Mouse (Mus musculus) hindbrain, embryonic 14.5 days (tissue): ENCODE results near the gene Smarca2. TPM values are rescaled to one million over a fixed set of nuclear protein-coding genes. Genes with fewer than 3 reads are reported as not detected.

Experiments used
- ATAC-seq: fragments of 200-750 bp; cut with Nextera tagmentation; 2 replicates; pipeline ENCODE4 v1.8.0; 2017; ENCODE audit warnings: moderate number of reproducible peaks, mild to moderate bottlenecking, moderate TSS enrichment, moderate library complexity; ENCODE audit not compliant: low FRiP score
- DNase-seq: peaks from one replicate; pipeline ENCODE4 v3.0.0-alpha.2; 2015; ENCODE audit warnings: low spot score
- H3K27ac ChIP-seq: fragments of 300-500 bp; sonication (generic); 2 replicates; pipeline ENCODE4 v1.5.1; 2014; ENCODE audit warnings: mild to moderate bottlenecking, moderate library complexity
- H3K27me3 ChIP-seq: fragments of 300-500 bp; sonication (generic); 2 replicates; pipeline ENCODE4 v1.6.1; 2014; ENCODE audit warnings: mild to moderate bottlenecking, low read length, mixed read lengths; ENCODE audit not compliant: control insufficient read depth, insufficient read depth
- H3K36me3 ChIP-seq: fragments of 300-500 bp; sonication (generic); replicated peaks from 2 replicates; pipeline ENCODE4 v1.6.1; 2014; ENCODE audit not compliant: control insufficient read depth, insufficient read depth
- H3K4me1 ChIP-seq: fragments of 300-500 bp; sonication (generic); replicated peaks from 2 replicates; pipeline ENCODE4 v1.6.1; 2014; ENCODE audit warnings: antibody characterized with exemption, low read length, mixed read lengths; ENCODE audit not compliant: control insufficient read depth, insufficient read depth
- H3K4me2 ChIP-seq: fragments of 300-500 bp; sonication (generic); replicated peaks from 2 replicates; pipeline ENCODE4 v1.6.1; 2014; ENCODE audit warnings: mild to moderate bottlenecking, moderate library complexity
- H3K4me3 ChIP-seq: fragments of 300-500 bp; sonication (generic); replicated peaks from 2 replicates; pipeline ENCODE4 v1.5.1; 2014; ENCODE audit warnings: mild to moderate bottlenecking, low read length
- H3K9ac ChIP-seq: fragments of 300-500 bp; sonication (generic); 2 replicates; pipeline ENCODE4 v1.6.1; 2014
- H3K9me3 ChIP-seq: fragments of 300-500 bp; sonication (generic); 2 replicates; pipeline ENCODE4 v1.6.1; 2016; ENCODE audit warnings: low read length; ENCODE audit not compliant: control insufficient read depth
- WGBS: fragments of 180-500 bp; shearing (Covaris S2); extraction: QIAGEN DNeasy Blood & Tissue Kit; methylation state at CpG from one replicate; pipeline ENCODE4 v1.1.7; 2014; 5-methylcytosine and 5-hydroxymethylcytosine counted together
- polyA plus RNA-seq: library from polyadenylated mRNA; unstranded; fragments of >200 nt; fragmentation: Nextera tagmentation; extraction: Ambion mirVana; gene quantifications from 2 replicates; pipeline ENCODE4 v1.2.1, GENCODE M21; 2014

The Smarca2 gene
- 89.5 and 90.7 TPM in 2 replicates for polyA plus RNA-seq

DNA sequence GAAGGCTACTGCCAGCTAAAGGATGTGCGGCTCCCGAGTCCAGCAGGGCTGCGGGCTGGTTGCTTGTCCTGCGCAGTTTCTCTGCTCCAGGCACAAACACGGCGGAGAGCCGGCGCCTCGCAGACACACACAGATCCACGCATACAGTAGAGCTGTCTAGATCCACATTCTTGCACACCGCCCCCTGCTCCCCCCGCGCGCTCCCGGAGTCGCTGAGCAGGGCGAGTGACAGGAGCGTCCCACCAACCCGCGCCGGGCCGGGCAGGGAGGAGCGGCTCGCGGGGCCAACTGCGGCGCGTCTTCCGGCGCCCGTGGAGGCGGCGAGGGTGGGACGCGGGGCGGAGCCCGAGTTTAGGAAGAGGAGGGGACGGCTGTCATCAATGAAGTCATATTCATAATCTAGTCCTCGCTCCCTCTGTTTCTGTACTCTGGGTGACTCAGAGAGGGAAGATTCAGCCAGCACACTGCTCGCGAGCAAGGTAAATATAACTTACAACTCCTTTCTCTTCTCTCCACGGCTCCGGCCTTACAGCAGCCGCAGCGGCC, at the start of gene Smarca2:
TSS of gene Smarca2 (plus strand) at position 296 of the 546 bp plus-strand sequence.
- H3K9me3 ChIP-seq: no peaks in the 10 kb centered on the region
- DNase-seq: peak; percentile 91
- under 1% methylated on average over 45 of the region's 45 CpGs for WGBS
- ATAC-seq: peak; percentile 98
- no peaks in the 10 kb centered on the region for H3K36me3 ChIP-seq
- H3K27me3 ChIP-seq: peaks cover 31% of the 10 kb centered on the region
- H3K4me1 ChIP-seq: peaks cover 16% of the 10 kb centered on the region
- peak within 1 kb of the TSS; percentile 77 for H3K27ac ChIP-seq
- peak within 1 kb of the TSS; percentile 98 for H3K4me2 ChIP-seq
- peak within 1 kb of the TSS; percentile 71 for H3K9ac ChIP-seq
- peak within 1 kb of the TSS; percentile 67 for H3K4me3 ChIP-seq

DNA sequence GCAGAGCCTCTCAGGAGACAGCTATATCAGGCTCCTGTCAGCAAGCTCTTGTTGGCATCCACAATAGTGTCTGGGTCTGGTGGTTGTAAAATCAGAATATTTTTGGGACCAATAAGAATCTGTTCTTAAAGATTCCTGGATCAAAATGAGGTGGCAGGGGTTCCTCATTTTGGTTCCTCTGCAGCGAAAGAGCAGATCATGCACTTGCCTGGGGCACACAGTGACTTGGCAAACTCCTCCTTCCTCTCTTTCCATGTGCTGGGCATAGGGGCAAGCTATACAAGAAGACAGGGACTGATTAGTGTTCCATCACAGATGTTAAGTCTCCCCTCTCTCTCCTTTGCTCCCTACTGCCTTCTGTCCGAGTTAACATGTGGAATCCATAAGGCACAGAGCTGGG, 40.0 kb upstream of the Smarca2 start:
- Histone ChIP-seq H3K4me1 (no peaks in the 10 kb centered on the region), H3K4me2 (no peak overlapping the region), H3K4me3 (no peak overlapping the region), H3K36me3 (no peaks in the 10 kb centered on the region), H3K9ac (no peak overlapping the region), H3K27ac (no peak overlapping the region), H3K9me3 (no peaks in the 10 kb centered on the region), H3K27me3 (no peaks in the 10 kb centered on the region)
- ATAC-seq (no peak), DNase-seq (no peak)
- 85% methylated on average over 2 of the region's 2 CpGs for WGBS

DNA sequence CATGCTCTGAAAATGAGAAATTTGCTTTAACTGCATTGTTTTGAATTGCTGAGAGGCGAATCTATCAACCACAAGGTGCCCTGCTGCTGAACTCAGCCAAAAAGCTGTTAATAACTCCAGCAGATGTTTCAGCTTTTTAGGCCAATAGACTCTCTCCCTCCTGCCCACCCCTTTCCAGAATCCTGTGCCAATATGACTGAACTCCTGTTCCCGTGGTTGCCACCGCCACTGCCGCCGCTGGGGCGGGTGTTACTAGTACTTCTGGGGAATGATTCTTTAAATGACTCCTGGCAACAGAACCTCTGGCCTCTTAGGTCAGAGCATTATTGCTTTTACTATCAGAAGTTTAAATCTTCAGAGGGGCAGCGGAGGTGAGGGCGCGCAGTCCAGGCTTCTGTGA, 38.7 kb upstream of the Smarca2 start:
- H3K4me2 ChIP-seq: no peak overlapping the region
- H3K4me1 ChIP-seq: no peaks in the 10 kb centered on the region
- no peaks in the 10 kb centered on the region for H3K9me3 ChIP-seq
- DNase-seq (peak; percentile 37), ATAC-seq (no peak)
- no peaks in the 10 kb centered on the region for H3K36me3 ChIP-seq
- H3K27ac ChIP-seq: no peak overlapping the region
- no peak overlapping the region for H3K4me3 ChIP-seq
- WGBS: 76% methylated on average over 9 of the region's 9 CpGs
- no peak overlapping the region for H3K9ac ChIP-seq
- no peaks in the 10 kb centered on the region for H3K27me3 ChIP-seq

DNA sequence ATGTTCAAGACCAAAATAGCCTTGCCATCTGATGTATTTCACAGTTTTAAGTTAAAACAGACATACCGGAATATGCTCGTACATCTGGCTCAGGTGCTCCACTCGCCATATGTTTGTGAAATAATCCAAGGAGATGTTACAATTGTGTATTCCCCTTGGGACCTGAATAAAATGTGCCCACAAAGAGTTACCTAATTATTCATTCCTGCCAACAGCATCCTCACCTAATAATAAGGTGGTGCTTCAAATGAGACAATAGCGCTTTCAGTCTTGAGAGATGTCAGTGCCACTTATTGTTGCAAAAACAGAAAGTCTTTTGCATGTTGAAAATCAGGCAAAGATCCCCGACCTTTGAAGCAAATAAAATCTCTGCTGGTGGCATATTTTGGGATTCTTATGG, 36.6 kb upstream of the Smarca2 start:
- Histone ChIP-seq H3K27me3 (no peaks in the 10 kb centered on the region), H3K4me3 (no peak overlapping the region), H3K9ac (no peak overlapping the region), H3K36me3 (no peaks in the 10 kb centered on the region), H3K9me3 (no peaks in the 10 kb centered on the region), H3K27ac (no peak overlapping the region), H3K4me2 (no peak overlapping the region), H3K4me1 (no peaks in the 10 kb centered on the region)
- DNase-seq: no peak
- ATAC-seq: no peak
- WGBS: 69% methylated on average over 5 of the region's 5 CpGs

DNA sequence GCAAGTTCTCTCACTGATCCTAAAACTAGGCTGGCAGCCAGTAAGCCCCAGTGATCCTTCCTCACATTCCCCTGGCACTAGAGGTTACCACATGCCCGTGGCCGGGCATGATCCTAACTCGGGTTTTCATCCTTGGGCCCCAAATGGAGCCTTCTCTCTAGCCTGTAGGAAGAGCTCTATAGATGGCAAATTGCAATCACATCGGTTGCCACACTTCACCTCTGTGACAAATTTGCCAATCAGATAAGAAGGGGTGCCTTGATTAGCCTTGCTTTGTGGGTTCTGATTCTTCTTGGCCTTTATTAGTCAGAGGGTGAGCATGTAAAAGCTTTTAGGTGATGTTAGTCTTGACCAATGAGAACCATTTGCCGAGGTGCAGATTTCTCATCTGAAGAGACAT, 35.9 kb upstream of the Smarca2 start:
- H3K27me3 ChIP-seq: no peaks in the 10 kb centered on the region
- DNase-seq: no peak
- H3K36me3 ChIP-seq: no peaks in the 10 kb centered on the region
- no peak overlapping the region for H3K9ac ChIP-seq
- no peak overlapping the region for H3K4me3 ChIP-seq
- no peaks in the 10 kb centered on the region for H3K9me3 ChIP-seq
- no peak for ATAC-seq
- no peaks in the 10 kb centered on the region for H3K4me1 ChIP-seq
- no peak overlapping the region for H3K27ac ChIP-seq
- no peak overlapping the region for H3K4me2 ChIP-seq
- WGBS: 93% methylated on average over 5 of the region's 5 CpGs

DNA sequence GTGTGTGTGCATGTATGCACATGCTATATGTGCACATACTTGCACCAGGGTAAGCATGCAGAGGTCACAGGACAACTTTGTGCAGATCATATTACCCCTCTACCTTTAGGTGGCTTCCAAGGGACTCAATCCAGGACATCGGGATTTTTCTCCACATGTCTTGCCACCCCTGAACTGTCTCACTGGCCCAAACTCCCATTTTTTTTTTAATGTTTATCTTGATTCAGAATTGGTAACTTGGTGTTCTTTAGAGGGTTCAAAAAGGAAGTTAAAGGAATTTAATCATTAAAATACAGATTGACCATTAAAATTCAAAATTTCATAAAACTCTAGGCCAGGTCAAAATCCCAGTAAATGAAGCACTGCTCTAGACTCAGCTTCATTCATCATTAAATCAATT, 35.4 kb upstream of the Smarca2 start:
- no peak overlapping the region for H3K4me2 ChIP-seq
- H3K9me3 ChIP-seq: no peaks in the 10 kb centered on the region
- H3K4me1 ChIP-seq: no peaks in the 10 kb centered on the region
- no peak overlapping the region for H3K27ac ChIP-seq
- no peak overlapping the region for H3K4me3 ChIP-seq
- H3K9ac ChIP-seq: no peak overlapping the region
- WGBS: 90% methylated on average over 1 of the region's 1 CpGs
- no peak for DNase-seq
- ATAC-seq: no peak
- no peaks in the 10 kb centered on the region for H3K36me3 ChIP-seq
- no peaks in the 10 kb centered on the region for H3K27me3 ChIP-seq

DNA sequence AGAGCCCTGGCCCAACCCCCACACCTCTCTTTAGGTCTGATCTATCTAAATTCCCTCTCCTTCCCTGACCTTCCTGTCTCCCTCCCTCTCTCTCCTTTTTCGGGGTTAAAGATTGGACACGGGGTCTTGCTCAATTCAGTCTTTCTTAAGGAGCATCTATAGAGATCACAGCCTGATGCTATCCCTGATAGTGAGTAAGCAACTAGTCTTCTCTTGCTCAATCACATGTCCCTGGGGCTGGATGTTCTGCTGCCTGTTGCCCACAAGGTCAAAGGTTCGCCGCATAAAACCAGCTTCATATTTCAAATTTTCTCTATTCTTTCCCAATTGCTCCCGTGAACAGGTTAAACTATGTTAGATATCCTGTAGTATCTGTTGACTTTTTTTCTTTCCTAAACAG, 25.2 kb upstream of the Smarca2 start:
- no peaks in the 10 kb centered on the region for H3K4me1 ChIP-seq
- H3K4me3 ChIP-seq: no peak overlapping the region
- DNase-seq: no peak
- 88% methylated on average over 5 of the region's 5 CpGs for WGBS
- H3K27me3 ChIP-seq: no peaks in the 10 kb centered on the region
- H3K36me3 ChIP-seq: no peaks in the 10 kb centered on the region
- no peak overlapping the region for H3K9ac ChIP-seq
- H3K27ac ChIP-seq: no peak overlapping the region
- no peaks in the 10 kb centered on the region for H3K9me3 ChIP-seq
- no peak overlapping the region for H3K4me2 ChIP-seq
- ATAC-seq: no peak

DNA sequence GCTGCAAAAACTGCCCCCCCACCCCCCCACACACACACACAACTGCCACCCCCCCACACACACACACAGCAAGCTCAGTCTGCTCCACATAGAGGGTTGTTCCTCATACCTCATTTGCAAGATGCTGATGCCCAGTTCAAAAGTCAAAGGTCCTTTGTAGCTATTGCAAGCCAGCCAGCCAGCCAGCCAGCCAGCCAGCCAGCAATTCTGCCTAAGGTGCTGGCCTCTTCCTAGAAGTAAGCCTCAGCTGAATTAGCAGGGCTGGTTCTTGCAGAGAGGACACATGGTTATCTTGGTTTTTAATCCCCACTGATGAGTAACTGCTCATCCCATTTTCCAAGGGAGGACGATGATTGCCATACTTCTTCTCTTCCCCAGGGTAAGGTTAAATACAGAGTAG, 24.8 kb upstream of the Smarca2 start:
- H3K4me1 ChIP-seq: no peaks in the 10 kb centered on the region
- ATAC-seq (no peak), DNase-seq (no peak)
- WGBS: 90% methylated on average over 1 of the region's 1 CpGs
- no peaks in the 10 kb centered on the region for H3K9me3 ChIP-seq
- no peak overlapping the region for H3K9ac ChIP-seq
- H3K27ac ChIP-seq: no peak overlapping the region
- H3K36me3 ChIP-seq: no peaks in the 10 kb centered on the region
- no peak overlapping the region for H3K4me3 ChIP-seq
- no peaks in the 10 kb centered on the region for H3K27me3 ChIP-seq
- no peak overlapping the region for H3K4me2 ChIP-seq

DNA sequence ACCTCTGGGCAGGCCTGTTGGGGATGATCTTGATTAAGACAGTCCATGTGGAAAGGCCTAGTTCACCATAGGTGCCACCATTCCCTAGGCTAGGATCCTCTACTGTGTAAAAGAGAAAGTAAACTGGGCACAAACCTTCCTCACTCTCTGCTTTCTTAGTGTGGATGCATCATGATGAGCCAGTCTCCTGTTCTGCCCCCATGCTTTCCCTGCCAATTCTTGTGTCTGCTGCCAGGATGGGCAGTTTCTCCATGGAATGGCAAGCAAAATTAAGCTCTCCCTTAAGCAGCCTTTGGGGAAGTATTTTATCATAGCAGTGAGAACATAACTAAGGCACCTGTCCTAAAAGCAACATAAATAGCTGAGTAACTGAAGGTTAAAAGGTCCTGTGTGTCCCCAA, 10.2 kb upstream of the Smarca2 start:
- no peak overlapping the region for H3K27ac ChIP-seq
- no peak for ATAC-seq
- no peaks in the 10 kb centered on the region for H3K27me3 ChIP-seq
- no peak overlapping the region for H3K9ac ChIP-seq
- H3K36me3 ChIP-seq: no peaks in the 10 kb centered on the region
- H3K4me3 ChIP-seq: no peak overlapping the region
- DNase-seq: no peak
- H3K9me3 ChIP-seq: no peaks in the 10 kb centered on the region
- no peaks in the 10 kb centered on the region for H3K4me1 ChIP-seq
- no peak overlapping the region for H3K4me2 ChIP-seq

DNA sequence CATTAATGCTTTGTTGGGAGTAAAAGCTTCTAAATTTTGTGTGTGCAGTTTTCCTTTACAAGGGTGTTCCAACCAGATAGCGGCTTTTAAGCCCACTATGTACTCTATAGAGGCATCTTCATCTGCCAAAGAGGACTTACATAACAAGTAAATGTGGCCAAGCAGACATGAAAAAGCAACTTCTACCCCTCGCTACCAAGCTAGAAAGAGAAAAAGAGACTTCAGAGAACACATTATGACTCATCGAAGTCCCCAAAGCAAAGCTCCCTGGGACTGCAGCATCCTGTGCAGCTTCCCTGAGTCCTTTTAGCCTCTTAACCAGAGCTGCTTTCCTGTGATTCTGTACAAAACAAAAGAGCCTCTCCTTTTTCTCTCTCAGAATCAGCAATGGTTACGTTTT, 3.4 kb upstream of the Smarca2 start:
- peaks cover 13% of the 10 kb centered on the region; the same call in 1 of the 2 replicates for H3K27me3 ChIP-seq
- H3K9me3 ChIP-seq: no peaks in the 10 kb centered on the region
- H3K4me3 ChIP-seq: no peak overlapping the region
- H3K4me1 ChIP-seq: peaks cover 6% of the 10 kb centered on the region; the same call in 1 of the 2 replicates
- ATAC-seq: no peak
- no peak overlapping the region for H3K9ac ChIP-seq
- no peaks in the 10 kb centered on the region for H3K36me3 ChIP-seq
- no peak for DNase-seq
- no peak overlapping the region for H3K27ac ChIP-seq
- 73% methylated on average over 4 of the region's 4 CpGs for WGBS
- no peak overlapping the region for H3K4me2 ChIP-seq
